Mouse (Mus musculus) liver, adult 2 months (tissue): ENCODE measurements around the gene Cux1.

ENCODE experiments used
- CTCF ChIP-seq: fragments of 200-500 bp; IDR thresholded peaks from 2 replicates; pipeline ENCODE4 v1.5.1; 2011; ENCODE audit warnings: low read depth, low read length, control low read depth
- POLR2A ChIP-seq: fragments of 200-500 bp; IDR thresholded peaks from 2 replicates; pipeline ENCODE4 v1.6.1; 2011; ENCODE audit warnings: low read length, control low read depth; ENCODE audit not compliant: insufficient read depth; ENCODE audit errors: extremely low read depth

DNA sequence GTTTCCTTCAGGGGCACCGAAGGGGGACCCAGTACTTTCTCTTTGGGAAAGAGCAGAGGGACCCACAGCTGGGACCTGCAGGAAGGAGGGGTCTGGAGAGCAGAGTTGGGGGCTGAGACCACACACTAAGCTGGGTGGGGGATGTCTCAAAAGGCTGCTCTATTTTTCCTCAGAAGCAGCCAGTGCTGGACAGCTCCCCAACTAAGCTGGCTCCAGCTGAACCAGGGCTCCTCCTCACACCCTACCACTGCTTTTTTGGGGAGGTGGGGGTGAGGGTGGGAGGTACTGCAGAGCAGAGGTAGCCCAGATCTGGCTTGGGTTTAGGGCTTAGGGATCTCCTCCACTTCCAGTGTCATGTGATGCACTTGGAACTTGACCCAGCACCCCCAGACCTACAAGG lies 326.9 kb downstream of the Cux1 start:
- no peak for TF ChIP-seq CTCF
- TF ChIP-seq POLR2A, result no peak
